ENCODE assay signal across 19 mouse cellular contexts in the genomic region with DNA sequence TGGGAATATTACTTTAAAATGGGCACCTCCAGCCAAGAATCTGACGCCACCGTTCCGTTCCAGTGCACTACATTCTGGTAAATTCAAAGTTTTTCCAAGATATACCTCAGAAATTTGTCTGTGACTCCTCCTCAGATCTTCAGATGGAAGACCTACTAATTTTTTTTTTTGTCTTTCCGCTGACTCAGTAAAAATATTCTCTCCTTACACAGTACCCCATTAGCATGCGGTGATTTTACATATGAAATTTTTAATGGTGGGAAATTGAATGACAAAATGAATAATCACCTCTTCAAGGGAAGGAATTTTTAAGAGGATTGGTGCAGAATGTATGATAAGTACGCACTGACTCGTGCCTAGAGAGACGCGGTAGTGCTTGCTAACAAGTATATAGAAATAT. TPM values are rescaled to one million over a fixed set of nuclear protein-coding genes. Genes with fewer than 3 reads are reported as not detected.
DNase-seq lines count a peak whose midpoint lies in the region; ATAC-seq and TF ChIP-seq lines count a peak whose summit lies in the region.
"Had no signal": no experiment of that assay in that cellular context is flagged by ENCODE, and none has a peak within 500 bp of the region (broad histone marks: within the 10 kb centered on the region; RNA-seq: fewer than 3 reads in every experiment).

No protein-coding gene starts in this region.

- no peak for TF ChIP-seq CTCF in heart, adult 2 months (IDR thresholded peaks at IDR 0.05)
- TF ChIP-seq CTCF in hindbrain, postnatal 0 days (IDR thresholded peaks at IDR 0.05; ENCODE audit: low read depth): no peak

- TF ChIP-seq EP300 in heart, adult 2 months (IDR thresholded peaks at IDR 0.05; ENCODE audit: insufficient read depth, low read depth, low read length): no peak

- ATAC-seq in midbrain, embryonic 16.5 days: no peak
- ATAC-seq in hindbrain, postnatal 0 days: no peak

- intact Hi-C loops in heart, adult 2 months (cut with DNase I): loop anchor here (5.0 to 10.0 kb wide), 3 partner anchors 56 to 484 kb away; partner anchors contain the start of gene Rhoq
- intact Hi-C loops in heart, postnatal 10 days (cut with DNase I): loop anchor here (5.0 kb wide), 1 partner anchor 124 kb away; no protein-coding TSS in a partner anchor

- peaks cover 3% of the 10 kb centered on the region; the same call in 1 of the 2 replicates for H3K79me2 ChIP-seq in heart, adult 2 months (replicated peaks; ENCODE audit: control insufficient read depth, insufficient read depth, low read length)

- H3K4me2 ChIP-seq in midbrain, embryonic 16.5 days (ENCODE audit: low read length): no peak overlapping the region
- H3K4me2 ChIP-seq in hindbrain, postnatal 0 days (ENCODE audit: low read depth, low read length): no peak overlapping the region; the same call in 1 of the 2 replicates

- 91% methylated on average over 9 of the region's 9 CpGs for WGBS in heart, adult 2 months
- 83% methylated on average over 9 of the region's 9 CpGs for WGBS in midbrain, embryonic 16.5 days
- WGBS in midbrain, embryonic 10.5 days: 95% methylated on average over 9 of the region's 9 CpGs
- 89% methylated on average over 9 of the region's 9 CpGs for WGBS in hindbrain, postnatal 0 days

- peaks cover 5% of the 10 kb centered on the region for H3K4me1 ChIP-seq in heart, adult 2 months (ENCODE audit: control insufficient read depth, insufficient read depth, low read length)
- peaks cover 24% of the 10 kb centered on the region for H3K4me1 ChIP-seq in midbrain, embryonic 16.5 days (ENCODE audit: control insufficient read depth, insufficient read depth, low read length)
- peaks cover 25% of the 10 kb centered on the region for H3K4me1 ChIP-seq in midbrain, embryonic 10.5 days
- H3K4me1 ChIP-seq in hindbrain, postnatal 0 days (ENCODE audit: insufficient read depth, low read length): peaks cover 10% of the 10 kb centered on the region

- no peak for DNase-seq in heart, adult 2 months
- no peak for DNase-seq in heart, postnatal 10 days
- no peak for DNase-seq in midbrain, embryonic 10.5 days (ENCODE audit: low spot score)
- no peak for DNase-seq in hindbrain, postnatal 0 days (ENCODE audit: low spot score)
- DNase-seq in retina, postnatal 1 day: no peak
- DNase-seq in frontal cortex, postnatal 14 days (ENCODE audit: low spot score in 2 of 2): no peak
- DNase-seq: kidney, adult 11 months; kidney, postnatal 25 days; right cerebral cortex, postnatal 4 days had no signal

- peak overlapping the region; percentile 38; the same call in 1 of the 2 replicates for H3K27ac ChIP-seq in heart, adult 2 months
- peak overlapping the region; percentile 99 for H3K27ac ChIP-seq in midbrain, embryonic 16.5 days (ENCODE audit: low read length)
- no peak overlapping the region for H3K27ac ChIP-seq in midbrain, embryonic 10.5 days (replicated peaks)
- H3K27ac ChIP-seq in hindbrain, postnatal 0 days: 0 out of 2 replicates have a peak overlapping the region, but pooled peaks have one; percentile 99

- no peak overlapping the region for H3K4me3 ChIP-seq in heart, adult 2 months
- no peak overlapping the region for H3K4me3 ChIP-seq in midbrain, embryonic 16.5 days (ENCODE audit: low read depth, low read length)
- no peak overlapping the region for H3K4me3 ChIP-seq in midbrain, embryonic 10.5 days
- H3K4me3 ChIP-seq in hindbrain, postnatal 0 days (ENCODE audit: low read length): no peak overlapping the region

- peaks cover 12% of the 10 kb centered on the region for H3K36me3 ChIP-seq in heart, adult 2 months (ENCODE audit: control insufficient read depth, insufficient read depth, low read length)
- H3K36me3 ChIP-seq in midbrain, embryonic 16.5 days (ENCODE audit: control insufficient read depth, insufficient read depth, low read length): no peaks in the 10 kb centered on the region
- peaks cover 13% of the 10 kb centered on the region for H3K36me3 ChIP-seq in midbrain, embryonic 10.5 days
- no peaks in the 10 kb centered on the region for H3K36me3 ChIP-seq in hindbrain, postnatal 0 days (ENCODE audit: insufficient read depth, low read length)
- H3K36me3 ChIP-seq: lung, embryonic 15.5 days; neural tube, embryonic 12.5 days had no signal

- TF ChIP-seq POLR2A in heart, adult 2 months (IDR thresholded peaks at IDR 0.05; ENCODE audit: insufficient read depth, low read depth, low read length): no peak

- H3K27me3 ChIP-seq in heart, adult 2 months (ENCODE audit: control insufficient read depth, insufficient read depth, low read length): no peaks in the 10 kb centered on the region
- H3K27me3 ChIP-seq in midbrain, embryonic 16.5 days (ENCODE audit: control insufficient read depth, insufficient read depth, low read depth, low read length): no peaks in the 10 kb centered on the region
- no peaks in the 10 kb centered on the region for H3K27me3 ChIP-seq in midbrain, embryonic 10.5 days (ENCODE audit: low read depth, poor library complexity, severe bottlenecking)
- no peaks in the 10 kb centered on the region for H3K27me3 ChIP-seq in hindbrain, postnatal 0 days (ENCODE audit: insufficient read depth, low read length)
- H3K27me3 ChIP-seq: heart, embryonic 13.5 days; lung, embryonic 15.5 days; neural tube, embryonic 12.5 days had no signal

- H3K9me3 ChIP-seq in midbrain, embryonic 16.5 days (replicated peaks; ENCODE audit: control insufficient read depth, low read length, poor library complexity, severe bottlenecking): no peaks in the 10 kb centered on the region
- no peaks in the 10 kb centered on the region for H3K9me3 ChIP-seq in midbrain, embryonic 10.5 days (replicated peaks)
- no peaks in the 10 kb centered on the region for H3K9me3 ChIP-seq in hindbrain, postnatal 0 days (ENCODE audit: low read length)
- H3K9me3 ChIP-seq: heart, embryonic 13.5 days; lung, embryonic 15.5 days; neural tube, embryonic 12.5 days had no signal

- no peak overlapping the region for H3K9ac ChIP-seq in heart, adult 2 months (ENCODE audit: low read depth, low read length)
- H3K9ac ChIP-seq in midbrain, embryonic 16.5 days (ENCODE audit: low read depth, low read length): no peak overlapping the region
- no peak overlapping the region for H3K9ac ChIP-seq in hindbrain, postnatal 0 days (replicated peaks; ENCODE audit: low read length)

RNA-seq across cellular contexts. Expression of gene Calm2, which starts 1.6 kb away (rescaled TPM):
- 100 to 1,000 TPM; 132 to 145 TPM for total RNA-seq in heart, adult 2 months (2021)
- 36.7 and 86.5 TPM in 2 replicates for polyA plus RNA-seq in heart, adult 2 months (2012; rRNA removed)
- total RNA-seq in heart, postnatal 10 days (2021): 100 to 1,000 TPM; 247 to 257 TPM
- polyA plus RNA-seq in midbrain, embryonic 16.5 days (2015; fragmentation: Nextera tagmentation; extraction: Ambion mirVana): 2,230 and 2,642 TPM in 2 replicates
- polyA plus RNA-seq in midbrain, embryonic 10.5 days (2016; fragmentation: Nextera tagmentation; extraction: Ambion mirVana): 1,154 and 1,167 TPM in 2 replicates
- total RNA-seq in hindbrain, postnatal 0 days (2014; rRNA removed): 841 and 932 TPM in 2 replicates
- polyA plus RNA-seq in hindbrain, postnatal 0 days (2015; fragmentation: Nextera tagmentation; extraction: Ambion mirVana): 3,128 and 3,189 TPM in 2 replicates

RNA-seq across cellular contexts. Expression of gene Stpg4, which starts 20.8 kb away (rescaled TPM):
- total RNA-seq in heart, adult 2 months (2021): not detected
- 0.27 TPM in 1 of 2 replicates, not detected in the other for polyA plus RNA-seq in heart, adult 2 months (2012; rRNA removed)
- not detected for total RNA-seq in heart, postnatal 10 days (2021)
- polyA plus RNA-seq in midbrain, embryonic 16.5 days (2015; fragmentation: Nextera tagmentation; extraction: Ambion mirVana): 0.34 TPM in 1 of 2 replicates, not detected in the other
- not detected in 2 replicates for polyA plus RNA-seq in midbrain, embryonic 10.5 days (2016; fragmentation: Nextera tagmentation; extraction: Ambion mirVana)
- 0.31 TPM in 1 of 2 replicates, not detected in the other for total RNA-seq in hindbrain, postnatal 0 days (2014; rRNA removed)
- polyA plus RNA-seq in hindbrain, postnatal 0 days (2015; fragmentation: Nextera tagmentation; extraction: Ambion mirVana): not detected in 2 replicates
- total RNA-seq: gastrocnemius, postnatal 4 days; layer of hippocampus, postnatal 10 days; left cerebral cortex, postnatal 14 days had no signal
- polyA plus RNA-seq: embryonic facial prominence, embryonic 14.5 days; limb, embryonic 14.5 days; lung, embryonic 15.5 days; macrophage; neural tube, embryonic 12.5 days had no signal

Comparison
In these comparisons a context has a peak if more than half of its experiments do, and no peak if none do; other contexts are left out.
1. RNA of gene Calm2, which starts 1.6 kb away (polyA plus RNA-seq): 3,128 to 3,189 TPM in hindbrain, postnatal 0 days, 2,230 to 2,642 TPM in midbrain, embryonic 16.5 days and 1,154 to 1,167 TPM in midbrain, embryonic 10.5 days; 36.7 to 86.5 TPM in heart, adult 2 months; every median in the first group is over 10 times any median in the second.